Mouse (Mus musculus) CH12.LX (cell line): ENCODE data around the gene Tial1. TPM values are rescaled to one million over a fixed set of nuclear protein-coding genes. Genes with fewer than 3 reads are reported as not detected.

ENCODE experiments used
- DNase-seq: peaks from one replicate; pipeline ENCODE4 v3.0.0-alpha.2; 2013; ENCODE audit errors: extremely low read depth
- H3K27ac ChIP-seq: 2 replicates; pipeline ENCODE4 v1.5.1; 2012; ENCODE audit warnings: low read depth, mild to moderate bottlenecking, control low read depth, moderate library complexity; ENCODE audit not compliant: insufficient read depth
- H3K27me3 ChIP-seq: replicated peaks from 2 replicates; pipeline ENCODE3; 2012; ENCODE audit warnings: inconsistent platforms
- H3K36me3 ChIP-seq, 2 experiments: replicated peaks in 1 of 2; 2 replicates each; pipeline versions ENCODE3 to v1.6.1; 2012; ENCODE audit warnings: inconsistent platforms in 1 of 2, low read length in 1 of 2, mild to moderate bottlenecking in 1 of 2, mixed read lengths in 1 of 2, moderate library complexity in 1 of 2; ENCODE audit not compliant: control insufficient read depth in 1 of 2, insufficient read depth in 1 of 2
- H3K4me1 ChIP-seq, 2 experiments: 2 replicates each; pipeline ENCODE4 v1.6.1; 2012; ENCODE audit warnings: inconsistent platforms in 1 of 2, moderate library complexity in 1 of 2; ENCODE audit not compliant: insufficient read depth in 2 of 2, control insufficient read depth in 1 of 2
- H3K4me2 ChIP-seq: 2 replicates; pipeline ENCODE4 v1.6.1; 2012; ENCODE audit warnings: low read depth, mild to moderate bottlenecking, control low read depth; ENCODE audit not compliant: poor library complexity, insufficient read depth, severe bottlenecking
- H3K4me3 ChIP-seq, 3 experiments: fragments of 150-350 bp in 1 of 3; sonication (generic) in 1 of 3; replicated peaks in 1 of 3; 2 replicates each; pipeline versions ENCODE3 to v1.5.1; 2011 to 2012; ENCODE audit warnings: low read depth in 2 of 3, low read length in 2 of 3, mild to moderate bottlenecking in 2 of 3, moderate library complexity in 2 of 3, control low read depth in 1 of 3, improper control_type of control experiment in 1 of 3, inconsistent platforms in 1 of 3, mixed read lengths in 1 of 3; ENCODE audit not compliant: poor library complexity in 1 of 3
- H3K79me2 ChIP-seq: replicated peaks from 2 replicates; pipeline ENCODE4 v1.6.1; 2012; ENCODE audit warnings: mild to moderate bottlenecking, moderate library complexity; ENCODE audit not compliant: control insufficient read depth, poor library complexity, insufficient read depth, severe bottlenecking; ENCODE audit errors: extremely low read depth
- H3K9ac ChIP-seq: 2 replicates; pipeline ENCODE4 v1.6.1; 2012; ENCODE audit warnings: low read depth, mild to moderate bottlenecking, control low read depth, moderate library complexity; ENCODE audit not compliant: insufficient read depth
- H3K9me3 ChIP-seq: replicated peaks from 2 replicates; pipeline ENCODE3; 2012; ENCODE audit warnings: low read length, inconsistent platforms, mixed read lengths
- CHD1 ChIP-seq: IDR thresholded peaks from 2 replicates; pipeline ENCODE4 v1.6.1; 2012; ENCODE audit warnings: low read depth, low read length, improper control_type of control experiment, inconsistent platforms
- CTCF ChIP-seq, 2 experiments: IDR thresholded peaks in 1 of 2; conservative IDR thresholded peaks in 1 of 2; 2 replicates each; pipeline ENCODE4 v1.5.1; 2011 to 2012; ENCODE audit warnings: low read depth in 2 of 2, low read length in 2 of 2, improper control_type of control experiment in 1 of 2, inconsistent platforms in 1 of 2, mild to moderate bottlenecking in 1 of 2, moderate library complexity in 1 of 2
- E2F4 ChIP-seq: IDR thresholded peaks from 2 replicates; pipeline ENCODE4 v1.6.1; 2011; ENCODE audit warnings: low read depth, low read length, improper control_type of control experiment; ENCODE audit not compliant: insufficient replicate concordance
- ETS1 ChIP-seq: conservative IDR thresholded peaks from 2 replicates; pipeline ENCODE4 v1.6.1; 2012; ENCODE audit warnings: low read depth, mild to moderate bottlenecking, inconsistent platforms, low read length, improper control_type of control experiment, moderate library complexity
- GABPA ChIP-seq: IDR thresholded peaks from 2 replicates; pipeline ENCODE4 v1.6.1; 2012; ENCODE audit warnings: low read depth, low read length, improper control_type of control experiment, inconsistent platforms; ENCODE audit not compliant: insufficient replicate concordance
- JUND ChIP-seq: conservative IDR thresholded peaks from 2 replicates; pipeline ENCODE4 v1.6.1; 2011; ENCODE audit warnings: low read depth, low read length, improper control_type of control experiment
- KAT2A ChIP-seq: IDR thresholded peaks from 2 replicates; pipeline ENCODE4 v1.6.1; 2012; ENCODE audit warnings: low read length, improper control_type of control experiment, inconsistent platforms; ENCODE audit not compliant: insufficient replicate concordance
- MAZ ChIP-seq: IDR thresholded peaks from 2 replicates; pipeline ENCODE4 v1.6.1; 2012; ENCODE audit warnings: low read depth, mild to moderate bottlenecking, inconsistent platforms, low read length, improper control_type of control experiment, moderate library complexity
- MEF2A ChIP-seq: IDR thresholded peaks from 2 replicates; pipeline ENCODE4 v1.6.1; 2014; ENCODE audit warnings: low read depth, mild to moderate bottlenecking, inconsistent platforms, low read length, improper control_type of control experiment, borderline replicate concordance
- MYC ChIP-seq: IDR thresholded peaks from 2 replicates; pipeline ENCODE4 v1.6.1; 2011; ENCODE audit warnings: low read depth, mild to moderate bottlenecking, improper control_type of control experiment, low read length
- NELFE ChIP-seq: IDR thresholded peaks from 2 replicates; pipeline ENCODE4 v1.6.1; 2011; ENCODE audit warnings: low read depth, low read length, improper control_type of control experiment
- NRF1 ChIP-seq: IDR thresholded peaks from 2 replicates; pipeline ENCODE4 v1.6.1; 2014; ENCODE audit warnings: low read depth, mild to moderate bottlenecking, inconsistent platforms, low read length, improper control_type of control experiment, moderate library complexity
- POLR2A ChIP-seq: IDR thresholded peaks from 2 replicates; pipeline ENCODE4 v1.6.1; 2011; ENCODE audit warnings: low read depth, mild to moderate bottlenecking, improper control_type of control experiment, low read length
- RAD21 ChIP-seq: IDR thresholded peaks from 2 replicates; pipeline ENCODE4 v1.6.1; 2011; ENCODE audit warnings: low read depth, mild to moderate bottlenecking, low read length, improper control_type of control experiment, moderate library complexity
- SMC3 ChIP-seq: IDR thresholded peaks from 2 replicates; pipeline ENCODE4 v1.6.1; 2011; ENCODE audit warnings: low read depth, low read length, improper control_type of control experiment
- UBTF ChIP-seq: IDR thresholded peaks from 2 replicates; pipeline ENCODE4 v1.6.1; 2012; ENCODE audit warnings: low read depth, mild to moderate bottlenecking, inconsistent platforms, low read length, improper control_type of control experiment, moderate library complexity
- USF1 ChIP-seq: IDR thresholded peaks from 2 replicates; pipeline ENCODE4 v1.6.1; 2014; ENCODE audit warnings: low read depth, mild to moderate bottlenecking, inconsistent platforms, low read length, improper control_type of control experiment
- USF2 ChIP-seq: conservative IDR thresholded peaks from 2 replicates; pipeline ENCODE4 v1.6.1; 2011; ENCODE audit warnings: low read depth, low read length, improper control_type of control experiment
- ZKSCAN1 ChIP-seq: IDR thresholded peaks from 2 replicates; pipeline ENCODE4 v1.6.1; 2012; ENCODE audit warnings: low read depth, inconsistent platforms, low read length, improper control_type of control experiment, borderline replicate concordance
- ZMIZ1 ChIP-seq: IDR thresholded peaks from 2 replicates; pipeline ENCODE4 v1.6.1; 2012; ENCODE audit warnings: low read depth, mild to moderate bottlenecking, inconsistent platforms, low read length, improper control_type of control experiment
- dilution Hi-C: fragments of 300-500 bp; cut with MboI; formaldehyde crosslinking; loops from 2 replicates; pipeline ENCODE4 v1.14.3; 2020; ENCODE audit warnings: low sequenced_read_pairs; ENCODE audit not compliant: extremely low pct_unique_long_range_greater_than_20kb, extremely low pct_ligation_motif_present
- in situ Hi-C: fragments of 300-500 bp; cut with MboI; formaldehyde crosslinking; loops from 3 replicates; pipeline ENCODE4 v1.14.3; 2019; ENCODE audit warnings: low sequenced_read_pairs, low pct_ligation_motif_present, low pct_unique_long_range_greater_than_20kb, mixed read lengths
- polyA plus RNA-seq: library from polyadenylated mRNA; unstranded; fragments of >175 nt; gene quantifications from 2 replicates; pipeline ENCODE4 v1.2.1, GENCODE M21; 2012; ENCODE audit warnings: low read depth; ENCODE audit not compliant: insufficient read length
- total RNA-seq, 2 experiments: library from RNA; depleted of rRNA; stranded (reverse); fragments of 300-350 nt in 1 of 2; fragments of >200 nt in 1 of 2; gene quantifications; 2 replicates each; pipeline ENCODE4 v1.2.3; 2012 to 2014

Gene Tial1
- total and polyA plus RNA-seq, 3 experiments, result 43.2 to 101 (median 52.9) TPM

DNA sequence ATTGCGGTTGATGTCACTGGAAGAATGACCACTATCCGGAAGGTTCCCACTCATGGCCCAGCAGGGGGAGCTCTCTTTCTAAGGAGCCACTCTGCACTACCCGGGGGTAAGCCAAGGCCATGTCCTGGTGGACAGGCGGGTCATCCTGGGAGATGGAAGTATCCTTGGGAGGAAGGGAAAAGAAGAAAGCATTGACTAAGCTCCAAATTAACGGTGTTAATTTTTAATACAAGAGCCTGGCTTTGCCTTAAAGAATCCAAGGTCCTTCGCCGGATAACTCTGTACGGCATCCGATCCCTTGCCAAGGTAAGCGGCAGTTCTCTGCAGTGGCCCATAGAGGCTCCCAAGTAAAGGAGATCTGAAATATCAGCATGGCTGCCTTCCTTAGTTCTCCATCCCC, 12.8 kb upstream of the Tial1 start:
- Histone ChIP-seq H3K27me3 (no peaks in the 10 kb centered on the region), H3K4me1 (no peaks in the 10 kb centered on the region), H3K4me3 (no peak overlapping the region), H3K27ac (no peak overlapping the region), H3K36me3 (no peaks in the 10 kb centered on the region), H3K9me3 (no peaks in the 10 kb centered on the region), H3K9ac (no peak overlapping the region), H3K4me2 (no peak overlapping the region), H3K79me2 (no peaks in the 10 kb centered on the region)
- in situ Hi-C loops, result no loop called here
- TF ChIP-seq CTCF (conservative IDR thresholded peaks at IDR 0.05 in 1 of 2, IDR thresholded peaks at IDR 0.05 in 1 of 2; ENCODE audit: low read depth in 2 of 2, low read length in 2 of 2) (peak in 1 of 2 experiments; percentile 63; a peak in 2 of 4 replicates), KAT2A (no peak), E2F4 (no peak), MEF2A (no peak), RAD21 (peak; percentile 50), ETS1 (no peak), SMC3 (peak; percentile 63), USF1 (no peak)
- dilution Hi-C loops, result no loop called here
- peak; percentile 16 for DNase-seq

DNA sequence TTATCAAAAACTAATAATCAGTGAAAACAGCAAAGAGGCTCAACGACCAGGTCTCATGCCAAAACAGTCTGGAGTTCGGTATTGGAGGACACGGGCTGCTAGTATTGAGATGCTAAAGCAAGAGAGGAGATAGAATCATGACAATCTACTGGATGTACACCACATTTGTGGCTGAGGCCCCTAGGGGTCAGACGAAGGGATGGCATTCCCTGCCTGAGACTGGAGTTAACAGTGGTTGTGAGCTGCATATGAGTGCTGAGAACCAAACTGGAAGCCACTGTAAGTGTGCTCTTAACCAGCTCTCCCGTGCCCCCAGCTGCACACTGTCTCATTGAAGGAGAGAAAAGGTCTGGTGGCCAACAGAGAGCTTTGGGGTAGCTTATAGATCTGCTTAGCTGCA, 889 bp upstream of the Tial1 start:
- H3K4me2 ChIP-seq, result peak overlapping the region; percentile 22
- TF ChIP-seq UBTF (no peak), POLR2A (no peak), CTCF (conservative IDR thresholded peaks at IDR 0.05 in 1 of 2, IDR thresholded peaks at IDR 0.05 in 1 of 2; ENCODE audit: low read depth in 2 of 2, low read length in 2 of 2) (no peak), NELFE (no peak), USF2 (no peak), MYC (no peak), MEF2A (no peak), USF1 (no peak), ZMIZ1 (no peak), NRF1 (no peak), MAZ (no peak), RAD21 (no peak), SMC3 (no peak), CHD1 (no peak), GABPA (no peak), JUND (no peak), ZKSCAN1 (no peak)
- H3K36me3 ChIP-seq, result no peaks in the 10 kb centered on the region
- H3K4me3 ChIP-seq, result peak overlapping the region in 1 of 3 experiments; percentile 73
- in situ Hi-C loops (loop anchor here (5.0 to 10.0 kb wide), 2 partner anchors 80 to 242 kb away; no protein-coding TSS in a partner anchor), dilution Hi-C loops (no loop called here)
- H3K4me1 ChIP-seq, result peaks cover 5 to 23% of the 10 kb centered on the region in 2 experiments; a peak in 3 of 4 replicates
- no peak overlapping the region for H3K27ac ChIP-seq
- DNase-seq, result peak; percentile 29
- peak overlapping the region; percentile 41; the same call in 1 of the 2 replicates for H3K9ac ChIP-seq
- no peaks in the 10 kb centered on the region for H3K9me3 ChIP-seq
- H3K27me3 ChIP-seq, result no peaks in the 10 kb centered on the region
- peaks cover 25% of the 10 kb centered on the region for H3K79me2 ChIP-seq
